Mouse (Mus musculus) cerebellum, postnatal 36 days (tissue): ENCODE measurements around the gene Ube2t.

Experiments
- DNase-seq, 2 experiments: peaks; one replicate each; pipeline ENCODE4 v3.0.0; 2021 to 2022; ENCODE audit warnings: mixed read lengths in 2 of 2

The Ube2t gene

DNA sequence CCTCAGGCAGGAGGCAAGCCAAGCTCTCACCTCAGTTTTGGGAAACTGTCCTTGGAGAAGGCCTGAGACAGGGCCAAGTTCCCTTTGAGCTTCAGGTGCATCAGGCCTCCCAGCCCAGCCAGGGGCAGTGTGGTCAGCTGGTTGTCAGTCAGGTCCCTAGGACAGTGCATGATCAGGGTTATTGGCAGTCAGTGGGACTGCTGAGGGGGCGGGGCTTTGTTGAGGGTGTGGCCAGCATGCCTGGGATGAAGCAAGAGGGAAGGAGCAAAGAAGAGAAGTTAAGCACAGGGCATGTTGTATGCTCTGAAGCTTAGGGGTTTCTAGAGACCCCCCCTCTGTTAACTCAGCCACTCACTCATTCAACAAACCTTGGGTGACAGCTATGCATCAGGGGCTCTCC lies 33.6 kb downstream of the Ube2t start:
- DNase-seq = no peak

DNA sequence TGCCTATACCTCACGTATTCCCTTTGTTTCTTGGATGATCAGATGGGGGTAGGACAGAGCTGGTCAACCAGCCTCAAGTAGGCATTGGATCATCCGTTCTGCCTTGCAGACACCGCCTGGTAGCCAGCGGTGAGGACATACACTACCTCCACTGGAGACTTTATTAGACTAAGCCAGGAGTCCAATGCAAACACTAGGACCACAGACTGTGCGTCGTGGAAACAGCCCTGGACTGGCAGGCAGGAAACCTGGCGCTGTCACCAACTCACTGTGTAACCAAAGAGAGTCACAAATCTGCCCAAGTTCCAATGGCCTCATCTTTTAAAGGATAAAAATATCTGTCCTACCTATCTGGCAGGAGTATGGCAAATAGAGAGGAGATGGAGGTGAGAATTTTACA lies 34.1 kb downstream of the Ube2t start:
- DNase-seq = no peak

DNA sequence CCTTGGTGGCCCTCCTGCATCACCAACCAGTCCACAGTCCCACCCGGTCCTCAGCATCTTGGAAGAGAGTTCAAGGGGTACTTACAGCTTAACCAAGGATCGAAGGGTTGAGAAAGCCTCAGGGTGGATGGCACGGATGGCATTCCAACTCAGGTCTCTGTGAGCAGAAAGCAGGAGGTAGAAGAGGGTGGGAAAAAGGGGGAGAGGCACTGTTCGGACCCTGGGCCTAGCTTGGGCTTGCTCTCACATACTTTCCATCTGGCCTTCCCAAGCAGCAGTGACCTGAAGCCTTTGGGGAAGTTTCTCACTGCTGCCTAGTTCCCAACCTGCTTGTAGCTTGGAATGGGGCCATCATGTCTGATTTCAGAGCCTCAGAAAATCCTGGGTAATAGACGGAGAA lies 35.2 kb downstream of the Ube2t start:
- DNase-seq = no peak

DNA sequence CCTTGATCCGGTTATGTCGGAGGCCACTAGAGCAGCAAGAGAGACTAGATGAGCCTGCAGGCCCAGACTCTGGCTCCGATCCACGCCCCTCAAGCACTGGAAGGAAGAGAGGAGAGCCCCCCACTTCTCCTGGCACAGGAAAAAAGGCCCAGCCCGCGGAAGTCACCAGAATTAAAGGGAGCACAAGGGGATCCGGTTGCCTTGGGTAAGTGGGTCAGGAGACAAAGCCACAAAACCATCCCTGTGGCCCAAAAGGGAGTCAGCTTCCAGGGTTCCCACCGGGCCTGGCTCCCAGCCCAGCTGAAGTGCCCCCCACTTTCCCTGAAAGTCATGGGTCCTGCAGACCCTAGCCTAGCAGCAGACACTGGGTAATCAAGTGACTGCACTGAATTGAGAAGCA lies 35.9 kb downstream of the Ube2t start:
- peak; percentile 4 to 7 for DNase-seq

DNA sequence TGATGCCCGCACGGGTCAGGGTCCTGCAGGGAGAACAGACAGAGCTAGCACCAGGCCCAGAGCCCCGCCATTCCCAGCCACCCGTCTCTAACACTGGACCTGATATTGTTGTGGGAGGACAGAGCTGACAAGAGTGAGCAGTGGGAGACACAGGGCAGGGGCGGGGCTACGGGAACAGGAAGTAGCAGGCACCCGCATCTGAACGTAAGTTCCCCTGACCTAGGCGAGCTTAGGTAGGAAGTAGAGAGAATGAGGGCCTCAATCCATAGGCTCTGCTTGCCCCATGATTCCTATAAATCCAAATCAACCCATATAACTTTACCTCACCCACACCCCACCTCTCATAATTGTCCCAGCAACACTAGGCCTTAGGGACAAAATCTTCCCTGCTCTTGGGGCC lies 38.2 kb downstream of the Ube2t start:
- no peak for DNase-seq

DNA sequence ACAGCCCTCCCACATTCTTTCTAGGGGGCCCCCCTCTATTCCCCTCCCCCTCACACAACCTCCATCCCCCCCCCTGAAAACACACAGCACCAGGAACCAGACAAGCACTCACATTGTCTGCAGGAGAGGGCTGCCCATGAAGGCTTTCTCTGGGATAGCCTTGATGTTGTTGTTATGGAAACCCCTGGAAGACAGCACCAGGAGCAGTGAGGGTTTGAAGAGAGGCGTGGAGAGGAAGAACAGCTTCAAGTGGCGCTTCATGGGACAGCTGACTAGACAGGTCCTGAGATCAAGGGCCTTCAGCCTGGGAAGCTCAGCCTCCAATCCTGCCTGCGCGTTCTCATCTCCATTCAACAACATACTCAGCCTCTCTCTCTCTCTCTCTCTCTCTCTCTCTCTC lies 41.0 kb downstream of the Ube2t start:
- no peak for DNase-seq

DNA sequence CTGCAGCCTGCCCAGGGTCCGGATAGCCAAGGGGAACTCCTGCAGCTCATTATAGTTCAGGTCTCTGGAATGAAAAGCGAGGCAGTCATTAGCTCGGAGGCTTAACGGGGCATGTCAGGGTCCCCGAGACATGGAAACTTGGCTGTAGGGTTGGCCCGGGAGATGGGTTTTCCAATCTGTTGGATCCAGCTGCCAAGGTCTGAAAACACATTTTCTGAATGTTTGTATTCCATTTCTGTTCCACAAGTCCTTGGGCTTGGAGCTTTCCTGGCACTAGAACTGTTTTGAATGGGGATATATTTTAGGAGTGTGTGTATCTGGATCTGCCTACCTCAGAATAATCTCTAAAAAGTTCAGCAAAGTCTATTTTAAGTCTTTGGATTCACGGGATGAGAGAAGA lies 43.3 kb downstream of the Ube2t start:
- DNase-seq = no peak

DNA sequence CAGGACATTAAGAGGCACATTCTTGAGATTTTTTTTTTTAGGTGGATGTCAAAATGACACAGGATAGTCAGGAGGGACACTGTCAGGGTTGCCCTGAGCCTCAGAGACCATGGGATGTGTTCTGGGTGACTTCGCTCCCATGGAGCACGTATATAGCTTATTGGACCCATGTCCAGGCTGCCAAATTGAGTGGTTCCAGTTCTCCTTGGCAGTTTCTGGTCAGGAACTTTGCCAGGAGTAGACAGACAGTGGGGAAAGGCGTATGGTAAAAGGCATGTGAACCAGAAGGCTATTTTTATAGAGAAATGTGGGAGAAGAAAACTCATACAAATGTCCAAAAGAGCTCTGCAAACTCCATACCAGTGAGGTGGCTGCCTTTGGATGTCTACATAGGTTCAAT lies 47.5 kb downstream of the Ube2t start:
- DNase-seq = no peak

DNA sequence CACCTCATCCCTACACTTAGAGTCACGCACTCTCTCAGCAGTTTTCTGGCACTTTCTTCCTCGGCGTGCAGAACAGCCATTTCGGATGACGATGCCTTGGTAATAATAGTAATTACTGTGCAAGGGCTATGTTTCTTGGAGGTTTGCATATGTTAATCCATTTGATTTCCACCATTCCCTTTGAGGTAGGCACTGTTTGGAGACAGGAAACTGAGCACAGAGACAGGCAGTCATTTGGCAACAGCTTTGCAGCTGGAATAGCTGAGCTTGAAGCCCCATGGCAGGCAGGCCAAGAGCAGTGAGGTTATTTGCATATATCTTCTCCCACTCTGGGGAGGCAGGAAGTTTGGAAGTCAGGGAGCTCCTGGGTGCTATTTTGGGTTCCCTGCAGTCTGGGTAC lies 49.5 kb downstream of the Ube2t start:
- DNase-seq = no peak

DNA sequence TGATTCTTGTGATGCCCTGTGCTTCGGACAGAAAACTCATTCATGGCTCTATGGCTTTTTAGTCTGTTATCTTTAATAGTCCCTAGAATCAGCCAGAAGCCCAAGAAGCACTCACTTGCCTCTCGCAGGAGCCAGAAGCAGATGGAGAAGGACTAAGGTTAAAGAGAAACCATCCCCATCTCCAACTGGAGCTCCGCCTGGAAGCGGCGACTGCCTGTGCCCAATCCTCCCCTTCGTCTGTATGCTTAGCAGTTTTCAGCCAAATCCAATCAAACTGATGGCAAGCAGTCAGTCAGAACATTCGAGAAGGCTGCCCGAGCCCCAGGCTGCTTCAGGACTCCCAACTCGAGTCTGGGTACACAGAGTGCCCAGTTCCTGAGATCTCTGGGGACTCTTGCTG lies 50.1 kb downstream of the Ube2t start:
- DNase-seq = no peak

DNA sequence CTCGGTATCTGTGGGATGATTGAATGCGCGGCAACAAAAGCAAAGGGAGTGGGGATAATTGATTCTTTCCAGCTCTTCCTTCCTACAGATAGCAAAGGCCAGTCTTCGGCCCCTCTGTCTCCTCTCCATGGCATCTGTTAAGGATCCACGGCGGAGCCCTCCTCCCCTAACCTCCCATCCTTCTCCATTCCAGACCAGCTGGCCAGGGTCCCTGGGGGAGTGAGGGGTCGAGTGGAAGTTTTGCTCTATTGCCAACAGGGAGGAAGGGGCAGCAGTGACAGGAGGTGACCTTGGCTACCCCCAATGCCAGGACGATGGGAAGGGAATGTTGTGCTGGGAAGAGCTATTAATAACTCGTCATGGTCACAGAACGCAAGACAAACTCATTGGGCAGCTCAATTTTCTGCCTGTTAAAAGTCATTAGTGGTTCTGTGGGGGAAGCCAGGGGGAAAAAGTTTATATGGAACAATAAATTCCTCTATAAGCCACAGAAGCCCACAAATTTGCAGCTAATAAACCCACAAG lies 52.6 kb downstream of the Ube2t start:
- DNase-seq = no peak

DNA sequence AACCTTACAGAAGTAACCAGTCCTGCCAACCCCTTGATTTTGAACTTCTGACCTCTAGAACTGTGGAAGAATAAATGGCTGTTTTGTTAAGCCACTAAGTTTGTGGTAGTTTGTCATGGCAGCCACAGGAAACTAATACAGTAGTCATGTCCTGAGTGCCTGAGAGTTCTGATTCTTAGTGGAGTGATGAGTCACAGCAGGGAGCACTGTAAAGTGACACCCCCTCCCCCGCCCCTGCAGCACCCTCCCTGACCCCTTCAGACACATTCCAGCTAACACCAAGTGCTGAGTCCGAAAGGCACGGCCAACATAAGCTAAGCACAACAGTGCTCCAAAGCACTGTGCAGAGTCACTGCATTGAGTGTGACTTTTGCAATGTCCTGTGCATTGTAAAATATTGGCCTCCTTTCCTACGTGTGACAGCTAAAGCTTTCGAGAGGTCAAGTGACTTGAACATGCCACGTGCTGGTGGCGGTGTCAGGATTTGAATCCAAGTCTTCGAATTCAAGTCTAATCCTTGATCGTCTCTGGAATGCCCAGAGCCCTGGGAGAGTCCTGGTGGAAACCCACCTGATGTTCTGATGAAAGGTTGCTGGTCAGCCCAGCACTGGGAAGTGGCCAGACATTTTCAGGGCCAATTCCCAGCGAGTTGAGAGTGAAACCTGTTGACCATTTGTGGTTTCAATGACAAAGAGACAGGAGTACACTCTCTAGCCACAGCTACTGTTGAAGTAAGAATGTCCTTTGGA lies 54.7 kb downstream of the Ube2t start:
- DNase-seq = no peak

DNA sequence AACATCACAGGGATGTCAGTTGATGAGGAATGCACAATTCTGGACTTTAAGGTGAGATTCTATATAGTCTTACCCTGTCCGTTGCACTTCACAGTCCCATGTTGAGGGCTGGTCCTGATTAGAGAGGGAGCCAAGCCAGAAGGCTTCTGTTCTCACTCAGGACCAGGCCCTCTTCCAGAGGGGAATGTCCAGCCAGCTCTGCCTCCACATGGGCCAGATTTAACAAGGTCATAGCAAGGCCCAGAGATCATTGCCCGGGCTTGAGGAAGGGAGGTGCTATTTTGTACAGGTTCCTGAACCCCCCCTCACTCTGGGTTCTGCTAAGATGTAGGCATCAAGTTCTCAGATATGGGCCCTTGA lies 55.3 kb downstream of the Ube2t start:
- no peak for DNase-seq

DNA sequence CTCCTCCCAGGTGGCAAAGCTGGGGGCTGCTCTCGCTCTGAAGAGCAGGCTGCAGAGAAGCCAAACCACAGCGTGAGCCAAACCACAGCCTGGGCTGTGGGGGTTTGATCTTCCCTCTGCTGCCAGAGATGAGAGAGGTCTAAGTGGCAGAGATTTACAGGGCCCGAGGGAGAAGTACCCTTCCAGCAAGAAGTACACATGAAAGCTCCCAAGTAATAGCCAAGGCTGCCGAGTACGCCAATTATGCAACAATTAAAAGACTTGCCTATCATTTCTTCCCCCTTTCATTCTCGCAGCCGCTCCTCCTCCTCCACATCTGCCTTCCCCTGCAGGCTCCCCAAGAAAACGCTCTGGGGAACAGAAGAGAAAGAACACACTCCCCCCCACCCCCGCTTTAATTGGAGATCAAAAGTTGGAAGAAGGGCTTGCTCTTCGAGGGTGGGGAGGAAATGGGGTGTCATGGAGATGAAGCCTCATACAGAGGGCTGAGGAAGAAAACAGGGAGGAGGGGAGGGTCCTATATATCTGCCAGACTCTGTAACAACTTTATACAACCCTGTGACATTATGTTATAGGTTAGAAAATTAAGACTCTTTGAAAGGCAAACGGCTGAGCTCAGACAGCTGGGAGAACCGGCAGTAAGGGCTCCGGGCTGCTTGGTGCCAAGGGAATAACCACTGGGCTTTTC lies 56.9 kb downstream of the Ube2t start:
- no peak for DNase-seq

DNA sequence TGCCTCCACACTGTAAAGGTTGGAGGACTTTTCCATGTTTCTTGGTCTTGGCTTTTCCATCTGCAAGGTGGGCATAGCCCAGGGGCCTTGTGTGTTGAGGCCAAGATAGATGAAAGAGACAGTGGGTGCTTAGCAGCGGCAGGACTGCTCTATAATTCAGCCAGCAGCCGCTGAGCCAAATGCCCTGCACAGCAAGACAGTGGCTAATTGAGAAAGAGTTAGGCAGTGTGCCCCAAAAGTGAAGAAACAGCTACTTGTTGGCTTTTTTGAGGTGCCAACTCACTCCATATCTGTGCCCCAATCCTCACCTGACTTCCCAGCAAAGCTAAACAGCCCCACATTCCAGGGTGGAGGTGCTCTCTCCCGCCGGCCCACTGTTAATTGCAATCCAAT lies 57.4 kb downstream of the Ube2t start:
- no peak for DNase-seq

DNA sequence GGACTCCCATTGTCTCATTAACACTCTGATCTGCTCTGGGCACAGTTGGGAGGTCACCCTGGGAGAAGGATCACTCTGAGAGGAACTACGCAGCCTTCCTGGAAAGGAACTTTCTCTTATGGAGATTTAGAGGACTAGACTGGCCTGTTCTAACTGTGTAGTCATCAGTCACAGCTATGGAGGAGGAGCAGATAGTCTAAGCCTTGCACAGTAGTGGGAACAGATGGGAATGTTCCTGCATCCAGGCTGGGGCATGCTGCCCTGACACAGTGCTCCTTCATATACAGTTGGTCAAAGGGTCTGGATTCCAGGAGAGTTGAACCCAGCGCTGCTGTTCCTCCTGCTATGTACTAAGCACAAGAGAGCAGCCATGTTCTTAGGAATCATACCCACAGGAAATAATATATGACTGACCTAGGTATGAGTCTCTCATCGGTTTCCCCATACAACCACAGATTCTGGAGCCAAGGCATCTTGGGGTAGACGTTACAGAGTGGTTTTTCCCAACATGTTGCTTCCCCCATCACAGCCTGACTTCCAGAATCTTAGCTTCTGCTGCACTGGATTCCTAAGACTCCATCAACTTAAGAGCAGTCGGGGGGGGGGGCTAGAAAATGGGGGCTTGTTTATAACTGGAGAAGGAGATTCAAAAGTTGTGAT lies 58.0 kb downstream of the Ube2t start:
- DNase-seq = no peak

DNA sequence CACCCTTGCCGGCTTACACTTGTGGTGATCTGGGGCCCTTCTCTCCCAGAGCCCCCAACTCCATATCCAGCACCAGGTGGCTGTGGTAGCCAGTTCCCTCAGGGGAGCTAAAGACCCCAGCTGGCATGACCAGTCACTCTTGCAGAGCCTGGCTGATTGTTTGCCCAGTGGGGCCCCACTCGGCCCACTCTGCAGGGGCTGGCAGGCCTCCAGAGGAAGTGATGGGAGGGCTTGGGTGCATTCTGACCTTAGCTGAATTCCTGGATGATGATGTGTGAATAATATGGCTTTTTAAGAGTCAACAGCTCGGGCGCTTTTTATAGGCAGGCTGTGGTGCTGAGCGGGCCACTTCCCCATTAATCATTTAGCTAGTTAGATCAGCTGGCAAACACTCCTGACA lies 58.6 kb downstream of the Ube2t start:
- no peak for DNase-seq

DNA sequence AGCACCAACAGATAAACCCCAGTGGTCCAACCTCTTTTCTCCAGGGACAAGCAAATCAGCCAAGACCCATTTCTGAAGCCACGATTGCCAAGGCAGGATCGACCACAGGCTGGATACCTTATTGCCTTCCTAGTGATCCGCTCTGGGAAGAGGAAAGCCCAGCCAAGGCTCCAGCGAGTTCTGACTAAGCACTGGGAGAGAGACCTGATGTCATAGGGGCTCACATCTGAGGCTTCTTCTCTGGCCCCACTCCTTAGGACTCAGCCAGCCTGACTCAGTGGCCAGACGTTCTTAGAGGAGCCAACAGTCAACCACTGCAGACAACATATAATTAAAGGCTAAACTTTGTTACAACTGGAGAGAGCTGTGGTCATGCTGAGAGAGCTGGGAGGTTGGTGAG lies 59.6 kb downstream of the Ube2t start:
- no peak for DNase-seq

DNA sequence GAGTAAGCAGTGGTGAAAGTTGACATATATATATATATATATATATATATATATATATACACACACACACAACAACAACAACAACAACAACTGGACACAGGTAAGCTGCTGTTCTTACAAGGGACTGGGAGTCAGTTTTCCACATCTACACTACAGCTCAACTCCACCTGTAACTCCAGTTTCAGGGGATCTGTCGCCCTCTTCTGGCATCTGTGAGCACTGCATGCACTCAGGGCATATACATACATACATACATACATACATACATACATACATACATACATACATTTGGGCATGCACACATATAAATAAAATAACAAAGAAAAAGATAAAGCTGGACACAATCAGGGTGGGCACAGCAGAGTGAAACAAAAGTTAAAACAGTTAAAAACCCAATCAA lies 61.2 kb downstream of the Ube2t start:
- DNase-seq = no peak
